Mouse (Mus musculus): Measurements from ENCODE around the gene Adam12. TPM values are rescaled to one million over a fixed set of nuclear protein-coding genes. Genes with fewer than 3 reads are reported as not detected.

Adam12 gene
- 10 to 100 TPM in 1 of 2 experiments, 1 to 10 TPM in 1; 7.2 to 11.1 TPM for total RNA-seq (2021)
- long read RNA-seq, experiment 1, full-length matches to known transcripts: 4 of 8 reads
- long read RNA-seq, experiment 1, partial matches to known transcripts: 0 of 8 reads
- long read RNA-seq, experiment 1, other reads (novel, unspliced or antisense): 4 of 8 reads
- long read RNA-seq, experiment 2, full-length matches to known transcripts: 4 of 7 reads
- long read RNA-seq, experiment 2, partial matches to known transcripts: 0 of 7 reads
- long read RNA-seq, experiment 2, other reads (novel, unspliced or antisense): 3 of 7 reads

DNA sequence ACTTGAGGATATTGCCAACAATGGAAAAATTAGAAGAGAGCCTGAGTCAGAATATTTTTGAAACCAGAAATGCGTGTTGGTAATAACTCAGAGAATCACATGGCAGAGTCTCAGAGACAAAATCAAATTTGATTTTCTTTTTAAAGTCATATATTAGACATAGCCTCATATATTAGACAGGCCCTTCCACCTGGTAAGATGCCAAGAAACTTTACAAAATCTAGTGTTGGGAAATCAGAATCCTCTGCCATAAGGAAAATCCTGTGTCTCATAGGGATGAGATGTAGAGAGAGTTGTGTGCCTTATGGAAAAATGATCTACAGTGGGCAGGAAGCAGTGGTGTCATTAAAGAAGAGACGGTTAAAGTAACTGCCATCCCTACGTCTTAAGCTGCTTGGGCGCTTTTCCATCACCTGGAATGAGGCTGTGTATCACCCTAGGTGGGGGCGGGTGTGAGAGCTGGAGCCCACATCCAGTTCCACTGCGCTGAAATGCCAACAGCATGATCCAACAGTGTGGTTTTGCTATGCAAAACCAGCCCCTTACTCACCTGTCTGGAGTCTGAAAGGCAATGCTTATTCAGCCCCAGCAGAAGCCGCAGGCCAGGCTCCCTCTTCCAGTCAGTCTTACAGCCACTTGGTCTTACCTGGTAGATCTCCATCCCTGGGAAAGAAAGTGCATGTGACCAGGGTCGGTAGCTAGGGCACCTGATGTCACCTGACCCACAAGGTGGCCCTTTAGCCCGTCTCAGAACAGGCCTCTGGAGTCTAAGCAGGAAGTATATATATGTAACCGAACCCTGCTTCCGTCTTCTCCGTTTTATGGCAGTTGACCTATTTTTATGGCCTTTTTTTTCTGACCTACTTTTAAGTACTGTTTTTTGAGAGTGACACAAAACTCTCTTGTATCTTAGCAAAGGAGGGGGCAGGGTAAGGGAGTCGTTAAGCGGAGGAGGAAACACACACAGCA, at the start of gene Adam12:
Gene Adam12, minus strand, starts transcription at position 769 of the 969 bp plus-strand sequence.
- no peak for DNase-seq (ENCODE audit: low spot score in 2 of 2)

DNA sequence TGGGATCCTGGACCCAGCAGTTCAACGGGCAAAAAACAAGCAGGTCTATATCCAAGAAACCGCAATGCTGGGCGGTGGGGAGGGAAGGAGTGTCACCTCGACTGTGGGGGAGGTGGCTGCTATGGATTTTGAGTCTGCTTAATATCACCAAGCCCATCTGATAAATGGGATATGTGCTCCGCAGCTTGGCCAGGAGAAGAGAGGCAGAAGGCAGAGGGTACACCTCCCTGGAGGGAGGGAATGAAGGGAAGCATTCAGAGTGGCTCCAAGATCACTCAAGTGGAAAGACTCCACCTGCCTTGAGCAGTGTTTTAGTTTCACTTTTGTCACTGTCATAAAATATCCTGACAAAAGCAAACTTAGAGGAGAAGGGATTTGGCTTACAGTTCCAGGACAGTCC, 41.0 kb upstream of the Adam12 start:
- DNase-seq (ENCODE audit: low spot score in 2 of 2): no peak

GRCm38 (mm10) chr7:134272421-134272820, 40.5 kb upstream of the Adam12 start:
- no peak for DNase-seq (ENCODE audit: low spot score in 2 of 2)

DNA sequence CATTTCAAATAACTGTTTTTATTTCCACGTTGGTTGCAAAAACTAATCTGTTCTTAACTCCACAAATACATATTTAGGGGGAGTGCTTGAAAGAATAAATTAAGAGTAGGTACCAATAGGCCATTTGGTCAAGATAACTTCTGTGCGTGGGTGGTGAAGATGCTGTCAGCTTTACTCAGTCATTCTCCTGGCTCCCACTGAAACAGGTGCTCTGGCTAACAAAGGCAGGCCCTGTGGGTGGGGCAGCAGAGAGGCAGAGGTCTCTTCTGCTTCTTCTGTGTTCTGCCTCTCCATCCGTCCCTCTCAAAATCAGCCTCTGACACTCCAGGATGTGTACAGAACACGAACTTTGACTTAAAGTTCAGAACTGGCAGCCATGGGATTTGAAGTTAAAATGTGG, 33.8 kb upstream of the Adam12 start:
- DNase-seq (ENCODE audit: low spot score in 2 of 2): no peak

- peak; percentile 76 to 80 for DNase-seq (ENCODE audit: low spot score in 2 of 2)
These were observed 31.4 kb upstream of the Adam12 start for GRCm38 (mm10) chr7:134263146-134263906.

DNA sequence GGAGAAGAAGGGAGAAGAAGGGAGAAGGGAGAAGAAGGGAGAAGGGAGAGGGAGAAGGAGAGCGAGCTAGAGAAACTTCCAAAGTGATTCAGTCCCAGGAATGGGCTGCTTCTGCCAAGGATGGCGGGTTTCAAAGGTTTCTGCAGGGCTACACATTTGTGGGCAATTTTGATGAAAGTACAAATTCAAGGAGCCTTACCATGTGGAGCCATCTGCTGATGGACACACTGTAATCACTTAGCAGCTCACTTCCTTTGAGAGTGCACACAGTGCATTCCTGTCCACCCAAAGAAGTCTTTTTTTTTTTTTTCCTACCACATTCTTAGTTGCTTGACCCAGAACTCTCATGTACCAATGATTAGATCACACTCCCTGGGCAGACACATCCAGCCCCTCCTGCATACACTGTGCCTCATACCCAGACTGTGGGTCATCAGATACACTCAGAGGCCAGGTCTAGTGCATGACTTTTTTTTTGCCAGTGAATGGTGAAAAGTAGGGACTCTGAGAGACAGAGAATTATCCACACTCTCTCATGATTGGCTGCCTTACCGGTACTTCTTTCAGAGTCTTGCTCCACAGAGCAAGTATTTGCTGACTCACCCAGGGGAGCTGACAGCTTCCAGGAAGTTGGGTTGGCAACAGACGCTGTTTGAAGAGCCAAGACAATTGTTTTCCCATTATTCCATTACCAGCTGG, 29.2 kb upstream of the Adam12 start:
- no peak for DNase-seq (ENCODE audit: low spot score in 2 of 2)

- no peak for DNase-seq (ENCODE audit: low spot score in 2 of 2)
These were observed 18.4 kb upstream of the Adam12 start for GRCm38 (mm10) chr7:134250273-134250870.

- DNase-seq (ENCODE audit: low spot score in 2 of 2): no peak
These were observed 16.1 kb upstream of the Adam12 start for GRCm38 (mm10) chr7:134248041-134248440.

- no peak for DNase-seq (ENCODE audit: low spot score in 2 of 2)
These were observed 14.7 kb upstream of the Adam12 start for GRCm38 (mm10) chr7:134246624-134247023.

GRCm38 (mm10) chr7:134242773-134243172, 10.8 kb upstream of the Adam12 start:
- no peak for DNase-seq (ENCODE audit: low spot score in 2 of 2)

GRCm38 (mm10) chr7:134241212-134241611, 9.3 kb upstream of the Adam12 start:
- DNase-seq (ENCODE audit: low spot score in 2 of 2): no peak

DNA sequence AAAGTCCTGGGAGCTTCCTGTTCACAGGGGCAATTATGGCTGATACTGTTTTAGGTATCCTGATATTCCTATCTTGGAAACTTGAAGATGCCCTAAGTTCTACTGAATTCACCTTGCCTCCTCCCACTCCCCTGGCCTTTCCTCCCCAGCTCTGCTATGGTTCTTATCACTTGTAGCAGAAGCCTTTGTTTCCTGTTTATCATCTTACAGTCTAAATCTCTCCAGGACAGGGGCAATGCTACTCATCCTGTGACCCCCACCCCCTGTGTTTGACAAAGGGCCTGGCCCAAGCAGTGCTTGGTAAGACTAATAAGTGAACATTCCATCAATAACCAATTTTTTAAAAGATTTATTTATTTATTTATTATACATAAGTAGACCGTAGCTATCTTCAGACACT, 8.6 kb upstream of the Adam12 start:
- DNase-seq (ENCODE audit: low spot score in 2 of 2): no peak

- no peak for DNase-seq (ENCODE audit: low spot score in 2 of 2)
These were observed 6.9 kb upstream of the Adam12 start for GRCm38 (mm10) chr7:134238863-134239262.

GRCm38 (mm10) chr7:134237356-134237755, 5.4 kb upstream of the Adam12 start:
- no peak for DNase-seq (ENCODE audit: low spot score in 2 of 2)

DNA sequence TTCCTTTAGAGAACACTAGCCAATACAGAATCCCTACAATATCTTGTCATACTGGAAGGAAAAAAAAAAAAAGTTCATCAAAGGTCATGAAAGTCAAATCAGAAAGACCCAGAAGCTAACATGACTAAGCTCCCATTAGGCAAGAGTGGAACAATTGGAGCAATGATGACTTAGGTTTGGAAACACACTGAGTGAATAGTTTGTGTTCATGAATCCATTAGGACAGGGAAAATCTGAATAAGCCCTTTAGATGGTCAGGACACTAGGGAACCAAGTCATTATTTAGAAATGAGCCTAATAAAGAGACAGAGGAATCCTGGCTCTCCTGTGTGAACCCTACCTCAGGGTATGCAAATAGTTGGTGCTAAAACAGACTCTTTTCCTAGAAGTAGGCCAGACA, 4.8 kb upstream of the Adam12 start:
- no peak for DNase-seq (ENCODE audit: low spot score in 2 of 2)

GRCm38 (mm10) chr7:134235552-134235951, 3.6 kb upstream of the Adam12 start:
- DNase-seq (ENCODE audit: low spot score in 2 of 2): no peak

- DNase-seq (ENCODE audit: low spot score in 2 of 2): no peak
These were observed 1.2 kb downstream of the Adam12 start for GRCm38 (mm10) chr7:134230708-134231107.

- no peak for DNase-seq (ENCODE audit: low spot score in 2 of 2)
These were observed 2.0 kb downstream of the Adam12 start for GRCm38 (mm10) chr7:134229899-134230298.

GRCm38 (mm10) chr7:134227773-134228455, 4.0 kb downstream of the Adam12 start:
- no peak for DNase-seq (ENCODE audit: low spot score in 2 of 2)

- no peak for DNase-seq (ENCODE audit: low spot score in 2 of 2)
These were observed 4.8 kb downstream of the Adam12 start for GRCm38 (mm10) chr7:134227101-134227500.
